Mouse (Mus musculus) gonadal fat pad, adult 2 months (tissue): Measurements from ENCODE around the gene Ap5b1. TPM values are rescaled to one million over a fixed set of nuclear protein-coding genes. Genes with fewer than 3 reads are reported as not detected.

Experiments used
- DNase-seq: peaks from one replicate; pipeline ENCODE4 v3.0.0-alpha.2; 2012; ENCODE audit warnings: low read depth
- polyA plus RNA-seq: library from polyadenylated mRNA; depleted of rRNA; stranded (reverse); fragments of >200 nt; gene quantifications from 2 replicates; pipeline ENCODE4 v1.2.3, GENCODE M21; 2012; rRNA removed

Ap5b1 gene
- polyA plus RNA-seq, result 10.0 and 12.0 TPM in 2 replicates

DNA sequence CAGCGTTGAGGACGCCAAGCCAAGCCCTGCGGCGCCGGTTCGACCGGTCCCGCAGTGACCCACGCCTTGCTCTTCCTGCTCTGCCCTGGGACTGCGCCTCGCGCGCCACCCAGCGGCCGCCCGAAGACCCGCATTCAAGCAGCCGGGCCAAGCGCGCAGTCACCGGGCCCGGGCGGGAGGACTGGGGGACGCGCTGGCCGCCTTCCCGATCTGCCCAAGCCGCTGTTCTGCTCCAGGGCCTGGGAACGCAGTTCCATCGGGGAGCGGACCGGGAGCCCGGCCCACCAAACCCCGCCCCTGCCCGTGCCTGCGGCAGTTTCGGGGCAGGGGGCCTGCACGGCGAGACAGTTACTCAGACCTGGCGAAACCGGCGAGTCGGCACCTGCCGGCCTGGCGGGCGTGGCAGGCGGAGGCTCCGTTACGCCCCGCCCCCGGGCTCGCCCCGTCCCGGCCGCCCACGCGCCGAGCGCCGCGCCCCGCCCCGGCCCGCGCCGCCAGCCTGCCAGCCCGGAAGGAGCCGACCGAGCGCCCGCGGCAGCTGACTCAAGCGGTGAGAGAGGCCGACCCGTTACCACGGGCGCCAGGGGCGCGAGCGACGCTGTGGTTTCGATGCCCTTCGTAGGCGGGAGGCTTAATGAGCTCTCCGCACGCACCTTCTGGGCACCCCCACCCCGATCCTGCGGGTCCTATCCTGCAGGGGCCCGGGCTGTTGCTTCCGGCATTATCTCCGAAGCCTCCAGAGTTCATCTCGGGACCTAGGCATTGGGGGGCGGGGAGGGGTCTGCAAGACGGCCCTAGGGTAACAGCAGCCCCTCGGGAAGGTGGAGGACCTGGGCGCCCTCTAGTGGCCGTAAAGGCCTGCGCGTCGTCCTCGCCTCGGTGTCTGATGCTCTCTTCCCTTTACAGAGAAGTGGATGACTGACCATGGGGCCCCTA, at the start of gene Ap5b1:
Ap5b1 (plus strand) TSS at position 492 of the 936 bp plus-strand sequence.
- no peak for DNase-seq

DNA sequence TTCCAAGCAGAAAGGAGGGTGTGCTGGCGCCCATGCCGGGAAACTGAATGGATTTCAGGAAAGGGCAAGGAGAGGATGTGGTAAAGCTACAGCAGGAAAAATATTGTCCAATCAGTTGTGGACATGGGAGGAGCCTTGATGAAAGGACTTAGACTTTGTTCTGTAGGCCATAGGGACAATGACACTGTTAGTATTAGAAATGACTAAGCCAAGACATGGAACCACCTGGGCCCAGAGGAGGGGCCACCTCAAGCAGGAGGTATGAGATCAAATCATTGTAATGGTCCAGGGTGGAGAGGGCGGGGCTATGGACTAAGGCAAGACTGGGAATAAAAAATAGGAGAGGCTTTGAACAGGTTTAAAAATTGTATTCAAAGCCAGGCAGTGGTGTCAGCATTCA, 49.1 kb upstream of the Ap5b1 start:
- no peak for DNase-seq

DNA sequence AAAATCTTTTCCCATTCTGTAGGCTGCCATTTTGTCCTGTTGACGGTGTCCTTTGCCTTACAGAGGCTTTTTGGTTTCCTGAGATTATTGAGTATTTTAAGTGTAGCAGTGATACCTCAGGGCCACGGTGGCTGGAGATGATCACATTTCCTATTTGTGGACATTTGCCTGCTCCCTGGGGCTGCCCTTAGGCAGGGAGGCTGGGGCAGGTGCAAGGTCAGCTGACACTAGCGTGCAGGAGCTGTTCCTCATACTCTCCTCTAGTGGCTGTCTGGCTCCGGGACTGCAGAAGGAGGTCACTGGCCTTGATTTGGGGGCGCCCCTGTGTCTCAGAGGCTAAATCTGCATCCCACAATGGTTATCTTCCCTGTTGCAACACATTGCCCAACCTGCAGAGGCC, 42.6 kb upstream of the Ap5b1 start:
- DNase-seq, result no peak

DNA sequence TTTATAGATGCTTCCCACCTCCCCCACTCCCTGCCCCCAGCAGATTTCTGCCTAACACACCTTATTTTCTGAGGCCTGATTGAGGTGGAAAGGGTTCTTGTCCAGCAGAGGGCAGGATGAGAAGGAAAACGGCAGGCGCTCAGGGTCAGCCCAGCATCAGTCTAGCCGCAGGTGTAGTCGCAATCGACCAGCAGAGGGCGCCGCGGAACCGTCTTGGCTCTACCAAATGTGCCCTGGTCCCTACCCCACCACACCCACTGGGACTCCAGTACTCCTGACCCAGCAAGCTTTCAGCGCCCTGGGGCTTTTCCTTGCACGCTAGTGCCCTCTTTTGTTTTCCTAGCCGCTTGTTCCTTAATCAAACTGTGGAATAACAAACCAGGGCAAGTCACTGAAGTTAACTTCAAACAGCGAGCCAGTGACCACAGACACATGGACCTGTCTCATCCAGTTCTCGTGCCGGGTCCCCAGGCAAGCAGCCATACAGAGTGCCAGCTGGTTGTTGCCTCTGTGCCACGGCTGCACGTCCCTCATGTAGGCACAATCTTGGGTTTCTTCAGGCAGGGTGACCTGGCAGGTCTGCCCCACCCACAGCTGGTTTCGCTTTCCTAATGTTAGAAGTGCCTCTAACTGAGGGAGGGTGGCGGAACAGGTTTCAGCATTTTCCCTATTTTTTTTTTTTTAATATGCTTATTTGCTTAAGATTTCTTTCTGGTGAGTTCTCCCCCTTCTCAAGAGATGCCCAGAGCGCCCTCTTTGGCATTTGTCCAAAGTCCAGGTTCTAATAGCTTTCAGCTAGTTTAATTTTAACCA, 38.3 kb upstream of the Ap5b1 start:
- no peak for DNase-seq

DNA sequence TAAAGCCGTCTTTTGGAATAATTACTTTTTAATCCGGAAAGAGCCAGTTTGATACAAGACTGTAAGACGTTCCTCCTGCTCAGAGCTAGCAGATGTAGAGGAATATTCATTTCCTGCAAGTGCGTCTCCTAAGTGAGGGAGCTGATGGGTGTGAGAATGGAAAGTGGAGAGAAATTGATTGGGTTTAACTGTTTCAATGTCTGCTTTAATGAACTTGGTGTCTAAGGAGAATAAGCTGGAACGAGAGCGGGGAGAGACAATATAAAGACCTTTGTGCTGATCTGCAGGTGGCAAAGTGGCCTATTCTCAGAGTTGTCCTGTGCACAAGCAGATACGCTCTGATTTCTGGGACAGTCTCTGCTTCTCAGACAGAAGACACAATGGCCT, 37.7 kb upstream of the Ap5b1 start:
- DNase-seq, result no peak

DNA sequence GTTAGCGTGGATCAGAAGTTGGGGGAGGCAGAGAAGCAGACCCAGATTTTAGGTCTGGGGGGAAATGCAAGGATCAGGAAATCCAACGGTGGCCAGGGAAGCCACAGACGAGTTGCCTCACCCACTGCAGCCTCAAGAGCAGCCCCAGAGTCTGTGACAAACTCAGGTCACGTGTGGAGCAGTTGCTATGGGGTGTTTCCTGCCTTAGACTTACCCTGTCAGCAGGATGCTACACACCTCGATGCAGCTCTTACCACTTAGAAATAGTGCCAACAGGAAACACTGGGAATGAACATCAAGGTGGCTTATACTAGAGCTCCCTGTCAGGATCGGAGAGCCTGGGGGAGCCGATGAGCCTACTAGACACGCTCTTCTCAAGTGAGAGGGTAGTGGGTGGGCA, 35.3 kb upstream of the Ap5b1 start:
- no peak for DNase-seq

DNA sequence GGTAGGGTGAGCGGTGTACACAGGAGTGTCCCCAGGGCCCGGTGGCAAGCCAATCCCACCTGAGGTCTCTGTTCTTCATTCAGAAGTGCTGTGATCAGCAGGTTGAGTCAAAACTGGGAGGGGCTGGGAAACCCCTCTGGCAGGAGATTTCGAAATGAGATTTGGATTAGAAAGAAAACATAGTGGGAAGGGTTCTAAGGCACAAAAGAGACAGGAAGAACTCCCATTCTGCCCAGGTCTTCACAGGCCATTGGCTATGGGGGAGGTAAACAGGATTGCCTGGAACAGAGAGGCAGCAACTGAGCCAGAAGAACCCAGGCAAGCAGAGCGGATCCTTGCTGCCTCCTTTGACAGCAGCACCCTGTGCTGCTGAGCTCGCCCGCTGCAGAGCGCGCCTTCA, 29.0 kb upstream of the Ap5b1 start:
- no peak for DNase-seq

DNA sequence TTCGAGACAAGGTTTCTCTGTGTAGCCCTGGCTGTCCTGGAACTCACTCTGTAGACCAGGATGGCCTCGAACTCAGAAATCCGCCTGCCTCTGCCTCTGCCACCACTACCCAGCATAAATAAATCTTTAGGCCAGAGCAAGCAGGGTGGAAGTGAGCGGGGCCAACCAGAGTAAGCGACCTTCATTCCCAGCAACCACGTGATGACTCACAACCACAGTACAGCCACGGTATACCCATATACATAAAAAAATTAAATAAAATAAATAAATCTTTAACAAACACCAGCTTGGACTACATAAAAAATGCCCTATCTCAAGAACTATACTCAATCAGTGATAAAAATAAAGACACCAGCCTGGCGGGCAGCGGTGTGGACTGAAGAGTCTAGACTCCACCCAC, 24.5 kb upstream of the Ap5b1 start:
- no peak for DNase-seq

DNA sequence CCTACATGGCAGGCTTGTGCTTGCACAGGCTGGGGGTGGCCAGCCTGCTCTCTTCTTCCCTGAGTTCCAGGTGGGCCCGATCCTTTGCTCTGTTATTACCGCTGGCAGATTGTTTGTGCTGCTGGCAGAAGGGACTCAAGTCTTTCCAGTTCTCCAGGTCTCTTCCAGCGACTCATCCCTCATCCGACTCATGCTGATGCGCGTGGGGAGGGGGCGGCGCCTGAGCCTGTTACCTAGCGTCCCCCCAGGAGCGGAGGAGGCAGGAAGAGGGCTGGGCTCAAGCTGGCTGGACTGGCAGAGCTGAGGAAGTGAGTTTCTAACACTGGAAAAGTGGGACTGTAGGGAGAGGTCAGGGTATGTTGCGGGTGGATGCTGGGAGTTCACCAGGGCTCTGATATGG, 23.8 kb upstream of the Ap5b1 start:
- no peak for DNase-seq

DNA sequence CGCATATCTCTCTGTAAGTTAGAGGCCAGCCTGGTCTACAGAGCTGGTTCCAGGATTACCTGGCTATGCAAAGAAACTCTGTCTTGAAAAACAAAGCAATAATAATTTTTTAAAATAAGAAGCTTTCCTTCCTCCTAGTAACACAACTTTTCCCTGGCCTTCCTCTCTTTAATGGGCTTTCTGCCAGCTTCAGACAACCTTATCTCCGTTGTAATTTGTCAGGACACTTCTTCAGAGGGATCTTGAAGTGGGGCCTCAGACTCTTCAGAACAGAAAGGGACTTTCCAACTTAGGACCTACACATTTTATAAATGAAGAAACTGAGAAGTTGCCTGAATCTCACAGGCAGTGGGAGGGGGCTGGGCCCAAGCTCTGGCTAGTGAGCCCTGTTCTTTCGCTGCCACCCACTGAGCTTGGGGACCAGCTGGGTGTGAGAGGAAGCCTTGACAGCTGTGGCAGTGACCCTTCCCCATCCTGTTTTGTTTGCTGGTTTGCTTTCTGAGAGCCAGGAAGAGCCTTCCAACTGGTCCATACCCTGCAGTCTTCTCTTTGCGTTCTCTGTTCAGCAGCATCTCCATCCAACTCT, 20.3 kb upstream of the Ap5b1 start:
- DNase-seq, result no peak

DNA sequence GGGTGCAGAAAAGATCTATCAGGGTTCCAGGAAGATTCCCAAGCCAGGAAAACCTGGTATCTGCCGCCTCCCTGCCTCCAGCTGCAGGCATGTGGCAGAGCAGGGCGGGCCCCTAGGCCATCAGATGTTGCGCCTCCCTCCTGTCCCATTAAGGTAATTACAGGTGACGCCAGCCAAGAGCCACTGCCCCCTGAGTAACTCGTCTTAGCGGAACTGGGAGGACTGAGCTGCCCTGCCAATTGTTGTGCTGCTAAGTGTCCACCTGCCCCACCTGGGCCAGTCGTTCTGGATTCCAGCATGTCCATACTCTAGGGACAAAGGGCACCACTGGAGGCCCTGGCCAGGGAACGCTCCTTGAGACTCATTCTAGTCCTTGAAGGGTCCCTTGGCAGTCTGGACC, 14.0 kb upstream of the Ap5b1 start:
- no peak for DNase-seq

DNA sequence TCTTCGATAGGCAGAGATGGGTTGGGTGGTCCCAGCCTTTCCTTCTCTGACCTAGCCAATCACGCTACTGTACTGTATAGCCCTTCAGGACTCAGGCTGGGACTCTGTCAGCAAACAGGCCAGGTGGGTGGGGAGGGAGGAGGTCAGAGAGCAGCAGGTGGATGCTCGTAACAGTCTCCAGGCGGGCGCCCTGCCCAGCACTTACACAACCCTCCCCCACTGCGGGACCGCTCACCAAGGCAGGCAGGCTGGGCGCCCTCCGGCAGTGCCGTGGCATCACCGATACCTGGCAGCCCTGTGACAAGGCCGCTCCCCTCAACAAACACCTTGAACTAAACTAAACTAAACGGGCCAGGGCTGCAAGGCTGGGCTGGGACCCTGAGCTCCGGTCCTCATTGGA, 13.6 kb upstream of the Ap5b1 start:
- DNase-seq, result no peak

DNA sequence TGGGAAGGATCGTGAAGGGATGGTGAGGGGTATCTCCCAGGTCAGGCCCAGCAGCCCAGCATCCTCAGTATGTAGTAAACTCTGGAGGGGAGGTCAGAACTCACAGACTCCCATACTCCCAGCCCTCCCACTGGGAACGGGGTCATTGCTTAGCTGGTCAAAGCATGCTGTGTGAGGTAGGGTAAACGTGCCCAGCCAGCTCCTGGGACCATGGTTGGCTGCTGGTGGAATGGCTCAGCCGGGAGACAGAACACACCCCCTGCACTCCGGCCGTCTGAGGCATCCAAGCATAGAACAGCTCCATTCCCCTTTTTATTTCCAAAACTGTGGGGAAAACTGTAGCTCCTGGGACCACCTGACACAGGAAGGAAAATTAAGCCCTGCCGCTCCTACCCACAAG, 9.7 kb upstream of the Ap5b1 start:
- no peak for DNase-seq

DNA sequence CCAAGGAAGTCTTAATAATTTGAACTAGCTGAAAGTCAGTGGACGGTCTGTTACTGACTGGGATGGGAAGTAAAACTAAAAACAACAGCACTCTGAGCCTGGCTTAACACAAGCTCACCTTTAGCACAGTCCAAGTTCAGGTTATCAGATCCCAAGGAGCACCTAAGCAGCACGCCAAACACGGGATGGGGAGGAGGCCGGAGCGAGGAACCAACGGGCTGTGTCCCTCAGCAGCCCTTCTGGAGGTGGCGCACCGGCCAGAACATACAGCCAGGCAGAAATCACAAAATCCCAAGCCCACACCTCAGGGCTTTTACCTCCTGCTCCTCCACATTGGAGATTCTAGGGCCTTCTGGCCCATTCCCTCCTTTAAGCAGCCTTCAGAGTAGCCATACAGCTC, 9.1 kb upstream of the Ap5b1 start:
- no peak for DNase-seq

DNA sequence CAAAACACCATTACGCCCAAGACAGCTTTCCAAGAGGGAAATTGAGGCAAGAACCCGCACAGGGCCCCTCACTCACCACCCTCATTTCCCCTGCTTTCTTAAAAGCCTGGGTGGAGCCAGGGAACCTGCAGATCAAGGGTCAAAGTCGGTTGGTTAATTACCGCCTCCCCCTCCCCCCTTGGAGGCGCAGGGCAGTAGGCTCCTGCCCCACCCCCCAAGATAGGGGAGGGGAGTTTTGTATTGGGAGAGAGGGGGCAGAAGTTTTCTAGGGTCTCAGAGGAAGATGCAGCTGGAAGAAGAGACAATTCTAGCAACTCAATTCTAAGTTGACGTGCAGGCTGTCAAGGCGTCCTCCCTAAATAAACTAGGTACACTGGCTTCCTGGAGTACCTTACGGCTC, 8.6 kb upstream of the Ap5b1 start:
- no peak for DNase-seq

DNA sequence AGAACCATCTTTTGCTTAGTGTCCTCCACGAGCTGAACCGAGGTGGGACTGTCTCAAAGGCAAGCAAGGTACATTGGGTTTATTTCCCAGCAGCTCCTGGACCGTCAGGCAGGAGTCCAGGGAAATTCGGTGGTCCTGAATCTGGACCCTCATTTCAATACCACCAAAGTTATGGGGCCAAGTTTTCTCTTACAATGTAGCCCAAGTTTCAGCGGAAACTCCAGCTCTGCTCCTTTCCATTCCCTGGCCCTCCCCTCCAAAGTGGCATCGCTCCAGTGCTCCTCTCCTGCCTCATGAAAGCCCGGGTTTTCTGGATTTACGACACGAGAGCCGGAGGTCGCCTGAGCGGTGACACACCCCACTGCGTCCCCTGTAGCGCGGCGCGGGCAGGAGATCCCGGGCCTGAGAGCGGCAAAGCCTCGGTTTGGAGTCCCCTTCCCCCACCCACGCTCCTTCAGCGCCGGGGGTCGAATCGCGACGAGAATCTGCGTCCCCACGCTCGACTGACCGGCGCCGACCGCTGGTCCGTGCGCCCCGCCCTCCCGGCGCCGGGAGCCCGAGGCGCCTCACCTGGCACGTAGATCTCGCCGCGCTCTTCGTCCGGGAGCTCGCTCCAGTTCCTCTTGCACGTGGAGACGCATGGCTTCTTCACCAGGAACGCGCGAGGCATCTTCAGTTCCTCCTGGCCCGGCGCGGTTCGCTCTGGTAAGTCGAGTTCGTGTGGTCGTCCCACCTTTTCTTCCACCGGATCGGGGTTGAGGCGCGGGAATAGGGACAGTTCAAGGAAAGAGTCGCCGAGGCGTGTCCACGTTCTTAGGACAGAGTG, 8.0 kb upstream of the Ap5b1 start:
- no peak for DNase-seq

DNA sequence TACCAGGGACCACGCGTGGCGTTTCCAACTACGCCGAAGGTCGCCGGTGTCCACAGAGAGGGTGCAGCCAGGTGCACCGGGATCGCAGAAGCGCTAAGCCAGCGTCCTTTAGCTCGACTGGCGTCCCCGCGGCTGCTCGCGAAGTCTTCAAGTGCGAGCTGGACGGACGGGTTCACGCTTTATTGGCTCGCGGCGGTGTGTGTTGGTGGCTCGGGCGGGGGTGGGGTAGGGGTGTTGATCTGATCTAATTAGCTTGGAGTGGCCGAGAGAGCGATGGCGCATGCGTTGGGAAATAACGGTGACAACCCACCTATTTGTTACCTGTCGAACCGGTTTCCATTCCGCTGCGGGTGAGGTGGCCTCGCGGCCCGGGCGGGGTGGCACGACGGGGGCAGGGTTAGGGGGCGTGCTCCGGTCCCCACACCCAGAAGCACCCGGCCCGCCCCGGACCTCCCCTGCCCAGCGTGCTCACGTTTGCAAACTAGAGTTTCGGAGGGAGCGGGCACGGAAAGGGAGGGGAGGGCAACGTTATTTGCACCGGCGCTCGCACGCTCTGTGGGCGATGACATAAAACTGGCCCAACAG, 7.3 kb upstream of the Ap5b1 start, which contains the start of gene Ovol1:
Ovol1 (minus strand) TSS at position 190 of the 585 bp plus-strand sequence.
- DNase-seq, result no peak

DNA sequence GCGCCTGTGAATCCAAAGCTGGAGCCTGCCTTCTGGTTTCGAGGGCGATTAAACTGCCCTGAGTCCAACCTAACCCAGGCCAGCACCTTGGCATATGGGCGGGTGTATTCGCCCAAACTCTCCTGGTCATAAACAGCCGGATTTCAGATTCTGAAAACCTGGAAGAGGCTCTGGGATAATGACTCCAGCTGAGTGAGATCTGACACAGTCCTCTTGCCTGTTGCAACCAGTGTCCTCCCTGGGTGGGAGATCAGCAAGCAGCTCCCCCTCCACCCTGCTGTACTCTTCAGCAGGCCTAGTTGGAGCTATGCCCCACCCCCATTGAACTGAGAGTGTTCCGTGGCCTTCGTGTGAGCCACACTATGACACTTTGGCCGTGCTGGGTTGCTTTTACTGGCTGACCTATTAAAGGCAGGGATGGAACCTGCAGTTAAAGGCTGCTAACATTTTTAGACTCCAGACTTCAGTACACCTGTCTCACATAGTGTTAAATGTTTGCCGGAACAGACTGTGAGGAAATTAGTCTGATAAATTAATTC, 6.5 kb upstream of the Ap5b1 start:
- DNase-seq, result no peak

DNA sequence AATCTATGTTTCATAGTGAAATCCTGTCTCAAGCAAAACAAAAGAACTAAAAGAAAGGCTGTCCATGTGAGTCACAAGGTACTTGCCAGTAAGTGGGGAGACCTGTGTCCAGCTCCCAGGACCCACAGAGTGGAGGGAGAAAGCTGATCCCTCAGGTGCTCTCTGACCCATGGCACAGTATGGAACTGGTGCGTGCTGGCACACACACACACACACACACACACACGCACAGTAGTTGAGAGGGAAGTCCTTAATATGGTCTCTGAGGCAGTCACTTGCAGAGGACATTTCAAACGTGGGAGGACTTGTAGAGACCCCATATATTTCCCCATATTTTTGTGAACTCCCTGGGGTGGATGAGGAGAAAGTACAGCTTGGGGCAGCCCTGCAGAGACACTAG, 5.9 kb upstream of the Ap5b1 start:
- no peak for DNase-seq

DNA sequence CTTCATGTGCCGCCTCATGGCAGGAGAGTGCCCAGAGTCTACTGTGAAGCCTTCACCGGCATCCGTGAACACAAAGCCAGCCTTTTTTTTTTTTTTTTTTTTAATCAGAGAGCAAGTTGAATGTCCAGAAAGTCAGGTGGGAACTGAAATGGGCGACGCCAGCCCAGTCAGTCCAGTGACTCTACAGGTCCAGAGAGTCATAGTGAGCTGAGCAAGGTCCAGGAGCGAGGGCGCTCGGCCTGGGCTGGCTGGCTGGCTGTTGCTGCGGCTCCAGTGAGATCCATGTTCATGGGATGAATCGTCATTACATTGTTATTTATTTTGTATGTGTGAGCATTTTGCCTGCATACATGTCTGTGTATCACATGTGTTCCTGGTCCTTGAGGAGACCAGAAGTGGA, 5.0 kb upstream of the Ap5b1 start:
- DNase-seq, result no peak

DNA sequence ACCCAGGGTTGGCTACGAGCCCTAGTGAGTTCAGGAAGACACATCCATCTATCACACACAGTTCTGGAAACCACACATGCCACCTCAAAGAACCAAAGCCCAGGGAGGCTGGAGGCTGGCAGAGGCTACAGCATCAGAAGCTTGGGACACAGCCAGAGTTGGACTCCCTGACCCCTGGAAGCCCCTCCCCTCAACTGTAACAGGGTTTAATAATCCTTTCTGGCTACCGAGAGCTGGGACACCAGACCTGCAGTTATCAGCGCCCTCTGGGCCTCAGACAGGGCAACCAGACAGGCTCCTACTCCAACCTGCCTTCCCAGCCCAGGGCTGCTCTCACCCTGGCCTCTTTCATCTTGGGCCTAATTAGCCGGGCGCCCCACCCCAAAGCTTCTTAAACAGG, 1.5 kb upstream of the Ap5b1 start:
- DNase-seq, result no peak
